Mouse (Mus musculus) kidney, adult 10 weeks (tissue): ENCODE measurements around the gene Babam1. TPM values are rescaled to one million over a fixed set of nuclear protein-coding genes. Genes with fewer than 3 reads are reported as not detected.

Experiments used
- polyA plus RNA-seq: library from polyadenylated mRNA; stranded (reverse); fragments of 350-450 nt; fragmentation: Illumina TruSeq; extraction: RNeasy Lipid Tissue Mini Kit (QIAGEN cat#74804); gene quantifications from one replicate; pipeline ENCODE4 v1.2.3, GENCODE M21; 2014; ENCODE audit warnings: low read depth, low replicate concordance

The Babam1 gene
- polyA plus RNA-seq, result 17.8 TPM

DNA sequence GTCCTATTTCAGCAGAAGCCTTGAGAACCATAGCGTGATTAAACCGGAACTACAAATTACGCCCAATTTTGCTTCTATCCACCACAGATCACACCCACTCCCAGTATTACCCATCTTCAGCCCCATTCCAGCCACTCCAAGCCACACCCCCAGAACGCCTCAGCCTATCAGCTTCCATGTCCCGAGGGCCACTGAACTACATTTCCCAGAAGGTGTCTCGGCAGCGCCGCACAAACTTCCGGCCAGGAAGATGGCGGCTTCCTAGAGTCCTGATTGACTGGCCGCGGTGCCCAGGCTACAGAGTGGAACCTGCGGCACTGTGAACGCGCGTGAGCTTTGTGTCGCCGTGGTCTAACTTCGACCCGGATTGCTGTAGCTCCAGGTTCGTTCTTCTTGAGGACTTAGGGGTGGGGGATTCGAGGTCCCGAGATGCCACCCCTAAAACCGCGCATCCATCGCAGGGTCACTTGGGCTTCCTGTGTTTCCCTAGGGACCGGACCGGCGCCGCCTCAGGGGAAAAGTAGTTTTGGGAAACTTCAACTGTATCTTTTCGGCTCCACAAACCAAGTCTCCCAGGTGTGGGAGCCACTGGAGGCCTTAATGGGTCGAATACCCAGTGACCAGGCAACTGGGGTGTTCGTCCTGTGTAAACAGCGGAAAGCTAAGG, at the start of gene Babam1:
Babam1 (plus strand) TSS at position 223 of the 667 bp plus-strand sequence.

GRCm38 (mm10) chr8:71366771-71367528, 29.7 kb upstream of the Babam1 start, which contains the start of gene Use1:
Gene Use1 (plus strand): TSS chr8:71366848.

DNA sequence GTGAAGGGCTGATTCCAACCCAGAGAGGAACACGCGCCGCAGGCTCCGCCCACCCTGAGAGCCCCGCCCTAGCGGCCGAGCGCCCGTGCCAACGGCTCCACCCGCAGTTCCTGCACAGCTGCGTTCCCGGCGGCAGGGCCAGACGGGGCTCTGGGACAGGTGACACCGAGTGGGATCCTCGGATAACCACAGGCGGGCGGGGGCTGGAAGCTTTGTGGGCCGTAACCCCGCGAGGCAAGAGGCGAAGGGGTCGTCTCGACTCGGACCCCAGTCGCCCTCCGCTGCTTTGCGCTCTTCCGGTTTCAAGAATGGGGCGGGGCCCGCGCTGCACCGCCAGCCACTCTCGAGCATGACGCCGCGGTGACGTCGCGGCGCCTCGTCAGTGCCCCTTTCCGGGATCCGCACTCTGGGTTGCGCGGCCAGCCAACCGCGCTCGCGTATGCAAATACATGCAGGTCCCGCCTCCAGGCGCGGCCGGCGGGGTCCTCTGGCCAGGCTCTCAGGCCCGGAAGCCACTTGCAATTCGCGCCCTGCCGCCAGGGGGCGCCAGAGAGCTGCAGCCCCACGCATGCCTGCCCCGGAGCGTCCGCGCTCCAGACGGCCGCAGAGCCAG, 25.3 kb upstream of the Babam1 start, which contains the start of gene Ocel1:
Ocel1 (plus strand) TSS at position 63 of the 613 bp plus-strand sequence.

GRCm38 (mm10) chr8:71381421-71381970, 15.2 kb upstream of the Babam1 start, which contains the start of gene Nr2f6:
Gene Nr2f6 (minus strand): TSS chr8:71381960.

GRCm38 (mm10) chr8:71395629-71396028, 1.0 kb upstream of the Babam1 start, which contains the start of gene Ushbp1:
Gene Ushbp1 (minus strand): TSS chr8:71395802.

DNA sequence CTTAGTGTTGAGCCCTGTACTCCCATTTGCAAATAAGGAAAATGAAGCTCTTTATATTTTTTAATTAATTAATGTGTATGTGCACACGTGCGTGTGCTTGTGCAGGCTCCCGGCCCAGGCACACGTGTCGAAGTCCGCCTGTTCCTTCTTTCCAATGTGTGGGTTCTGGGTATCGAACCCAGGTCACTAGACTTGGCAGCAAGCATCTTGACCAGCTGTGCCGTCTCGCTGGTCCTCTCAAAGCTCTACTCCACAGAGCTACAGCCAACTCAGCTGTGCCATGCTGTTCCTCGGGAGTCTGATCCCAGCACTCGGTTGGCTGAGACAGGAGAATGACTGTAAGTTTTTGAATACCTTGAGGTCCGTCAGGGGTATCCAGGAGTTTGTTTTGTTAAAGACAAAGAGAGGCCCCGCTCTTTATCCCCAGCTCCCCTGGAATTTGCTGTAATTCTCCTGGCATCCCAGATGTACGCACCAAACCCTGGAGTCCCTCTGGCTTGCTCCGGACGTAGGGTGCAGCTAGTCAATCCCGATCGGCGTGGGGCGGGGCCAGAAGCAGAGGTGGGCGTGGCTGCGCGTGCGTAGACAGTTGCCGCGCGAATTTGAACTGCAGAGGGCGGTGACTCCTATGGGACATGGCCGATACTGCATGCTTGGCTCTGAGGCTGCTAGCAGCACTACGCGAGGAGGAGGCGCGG, 8.9 kb downstream of the Babam1 start, which contains the start of gene Ankle1:
Ankle1 (plus strand) TSS at position 610 of the 698 bp plus-strand sequence.

Other genes starting within 250 kb of the Babam1 start
- gene Myo9b, start 124.1 kb upstream of the Babam1 start, polyA plus RNA-seq, result 1.3 TPM
- gene Haus8, start 123.9 kb upstream of the Babam1 start, polyA plus RNA-seq, result 1.9 TPM
- gene Use1, start 30.0 kb upstream of the Babam1 start, polyA plus RNA-seq, result 2.1 TPM
- 2.1 TPM for gene Ocel1, start 25.6 kb upstream of the Babam1 start, polyA plus RNA-seq
- gene Nr2f6, start 14.9 kb upstream of the Babam1 start, polyA plus RNA-seq, result 2.5 TPM
- 0.89 TPM for gene Ushbp1, start 1.1 kb upstream of the Babam1 start, polyA plus RNA-seq
- not detected for gene Ankle1, start 9.1 kb downstream of the Babam1 start, polyA plus RNA-seq
- gene Abhd8, start 66.8 kb downstream of the Babam1 start, polyA plus RNA-seq, result 0.77 TPM
- 16.9 TPM for gene Mrpl34, start 68.1 kb downstream of the Babam1 start, polyA plus RNA-seq
- gene Dda1, start 72.3 kb downstream of the Babam1 start, polyA plus RNA-seq, result 1.3 TPM
- gene Ano8, start 89.1 kb downstream of the Babam1 start, polyA plus RNA-seq, result 0.85 TPM
- 1.4 TPM for gene Gtpbp3, start 91.2 kb downstream of the Babam1 start, polyA plus RNA-seq
- 6.2 TPM for gene Plvap, start 114.9 kb downstream of the Babam1 start, polyA plus RNA-seq
- not detected for gene Ccdc194, start 128.8 kb downstream of the Babam1 start, polyA plus RNA-seq
- 2.2 TPM for gene Bst2, start 140.6 kb downstream of the Babam1 start, polyA plus RNA-seq
- gene Mvb12a, start 146.1 kb downstream of the Babam1 start, polyA plus RNA-seq, result 1.8 TPM
- 2.3 TPM for gene Tmem221, start 162.0 kb downstream of the Babam1 start, polyA plus RNA-seq
- gene Nxnl1, start 169.7 kb downstream of the Babam1 start, polyA plus RNA-seq, result 0.20 TPM
- 1.6 TPM for gene Slc27a1, start 172.0 kb downstream of the Babam1 start, polyA plus RNA-seq
- gene Pgls, start 195.3 kb downstream of the Babam1 start, polyA plus RNA-seq, result 0.20 TPM
- gene Fam129c, start 200.8 kb downstream of the Babam1 start, polyA plus RNA-seq, result not detected
- gene Colgalt1, start 214.1 kb downstream of the Babam1 start, polyA plus RNA-seq, result 26.0 TPM